Mouse (Mus musculus): Measurements from ENCODE around the gene Ccdc113. TPM values are rescaled to one million over a fixed set of nuclear protein-coding genes. Genes with fewer than 3 reads are reported as not detected.
A peak's percentile ranks its signal among the peaks of the same experiment; 100 is the strongest.

The Ccdc113 gene
- polyA plus RNA-seq, 1 experiment from 2014 or later = 3.1 TPM

GRCm38 (mm10) chr8:95589282-95589681 is 55.4 kb downstream of the Ccdc113 start:
- no peak overlapping the region for H3K4me3 ChIP-seq (ENCODE audit: low read length)
- no peaks in the 10 kb centered on the region for H3K27me3 ChIP-seq (ENCODE audit: control insufficient read depth, insufficient read depth, low read length)
- 65% methylated on average over 10 of the region's 10 CpGs for WGBS
- H3K9me3 ChIP-seq (replicated peaks; ENCODE audit: control insufficient read depth, low read length) = peaks cover 6% of the 10 kb centered on the region; the same call in 1 of the 2 replicates
- no peak overlapping the region for H3K9ac ChIP-seq (ENCODE audit: low read length)
- H3K4me1 ChIP-seq (ENCODE audit: control insufficient read depth, insufficient read depth, low read length) = peaks cover 8% of the 10 kb centered on the region
- no peak for ATAC-seq (replicated peaks; ENCODE audit: extremely low read depth, insufficient read depth, low FRiP score)
- H3K27ac ChIP-seq (ENCODE audit: low read length) = no peak overlapping the region
- no peak overlapping the region for H3K4me2 ChIP-seq (ENCODE audit: low read depth, low read length)
- no peaks in the 10 kb centered on the region for H3K36me3 ChIP-seq (ENCODE audit: control insufficient read depth, insufficient read depth)

DNA sequence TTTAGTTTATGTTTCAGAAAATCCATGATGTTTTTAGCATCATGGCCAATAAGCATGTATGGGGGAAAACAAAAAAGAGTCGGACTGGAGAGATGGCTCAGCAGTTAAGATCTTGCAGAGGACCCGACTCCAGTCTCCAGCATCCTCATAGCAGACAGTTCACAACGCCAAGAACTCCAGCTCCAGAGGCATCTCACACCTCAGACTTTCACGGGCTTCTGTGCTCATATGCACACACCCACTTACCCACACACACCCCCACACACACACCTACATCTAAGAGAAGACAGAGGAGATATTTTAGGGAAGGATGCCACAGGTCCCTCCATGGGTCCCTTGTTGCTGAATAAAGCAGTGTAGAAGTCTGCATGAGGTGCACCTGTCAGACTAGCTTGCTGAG is 56.7 kb downstream of the Ccdc113 start:
- WGBS = 68% methylated on average over 4 of the region's 4 CpGs
- Histone ChIP-seq H3K27me3 (ENCODE audit: control insufficient read depth, insufficient read depth, low read length) (no peaks in the 10 kb centered on the region), H3K4me1 (ENCODE audit: control insufficient read depth, insufficient read depth, low read length) (peaks cover 14% of the 10 kb centered on the region), H3K27ac (ENCODE audit: low read length) (no peak overlapping the region), H3K9ac (ENCODE audit: low read length) (no peak overlapping the region), H3K36me3 (ENCODE audit: control insufficient read depth, insufficient read depth) (no peaks in the 10 kb centered on the region), H3K9me3 (replicated peaks; ENCODE audit: control insufficient read depth, low read length) (peaks cover 6% of the 10 kb centered on the region; the same call in 1 of the 2 replicates), H3K4me2 (ENCODE audit: low read depth, low read length) (no peak overlapping the region), H3K4me3 (ENCODE audit: low read length) (no peak overlapping the region)
- no peak for ATAC-seq (replicated peaks; ENCODE audit: extremely low read depth, insufficient read depth, low FRiP score)

DNA sequence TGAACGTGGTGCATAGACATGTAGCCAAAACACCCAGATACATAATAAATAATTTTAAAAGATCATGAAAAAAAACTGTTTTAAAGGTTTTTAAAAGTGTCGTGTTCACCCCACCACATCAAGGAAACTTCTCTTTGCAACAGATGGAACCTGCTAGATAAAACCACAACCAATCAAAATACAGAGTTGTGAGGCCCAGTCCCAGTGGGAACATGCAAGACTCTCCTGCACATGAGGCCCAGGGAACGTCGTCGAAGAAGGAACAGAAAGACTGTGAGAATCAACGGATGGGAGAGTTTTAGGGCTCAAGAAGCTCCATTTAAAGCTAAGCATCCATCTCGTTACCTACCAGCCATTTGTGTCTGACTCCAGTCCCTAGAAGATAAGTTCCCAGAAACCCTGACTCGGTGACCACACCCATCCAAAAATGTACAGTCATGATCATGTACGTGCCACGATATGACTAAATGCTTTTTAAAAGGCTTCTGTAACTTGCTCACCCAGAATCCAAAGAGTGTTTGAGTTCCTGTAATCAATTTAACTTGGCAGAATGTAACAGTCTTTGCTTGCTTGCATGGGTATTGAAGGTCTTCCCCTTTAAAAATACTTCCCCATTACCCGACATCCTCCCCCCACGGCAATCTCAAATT is 58.4 kb downstream of the Ccdc113 start:
- no peak overlapping the region for H3K4me3 ChIP-seq (ENCODE audit: low read length)
- ATAC-seq (replicated peaks; ENCODE audit: extremely low read depth, insufficient read depth, low FRiP score) = no peak
- peaks cover 17% of the 10 kb centered on the region for H3K4me1 ChIP-seq (ENCODE audit: control insufficient read depth, insufficient read depth, low read length)
- 83% methylated on average over 12 of the region's 12 CpGs for WGBS
- H3K27me3 ChIP-seq (ENCODE audit: control insufficient read depth, insufficient read depth, low read length) = no peaks in the 10 kb centered on the region
- peaks cover 4% of the 10 kb centered on the region; the same call in 1 of the 2 replicates for H3K9me3 ChIP-seq (replicated peaks; ENCODE audit: control insufficient read depth, low read length)
- H3K27ac ChIP-seq (ENCODE audit: low read length) = no peak overlapping the region
- H3K36me3 ChIP-seq (ENCODE audit: control insufficient read depth, insufficient read depth) = no peaks in the 10 kb centered on the region
- H3K4me2 ChIP-seq (ENCODE audit: low read depth, low read length) = no peak overlapping the region
- H3K9ac ChIP-seq (ENCODE audit: low read length) = no peak overlapping the region

DNA sequence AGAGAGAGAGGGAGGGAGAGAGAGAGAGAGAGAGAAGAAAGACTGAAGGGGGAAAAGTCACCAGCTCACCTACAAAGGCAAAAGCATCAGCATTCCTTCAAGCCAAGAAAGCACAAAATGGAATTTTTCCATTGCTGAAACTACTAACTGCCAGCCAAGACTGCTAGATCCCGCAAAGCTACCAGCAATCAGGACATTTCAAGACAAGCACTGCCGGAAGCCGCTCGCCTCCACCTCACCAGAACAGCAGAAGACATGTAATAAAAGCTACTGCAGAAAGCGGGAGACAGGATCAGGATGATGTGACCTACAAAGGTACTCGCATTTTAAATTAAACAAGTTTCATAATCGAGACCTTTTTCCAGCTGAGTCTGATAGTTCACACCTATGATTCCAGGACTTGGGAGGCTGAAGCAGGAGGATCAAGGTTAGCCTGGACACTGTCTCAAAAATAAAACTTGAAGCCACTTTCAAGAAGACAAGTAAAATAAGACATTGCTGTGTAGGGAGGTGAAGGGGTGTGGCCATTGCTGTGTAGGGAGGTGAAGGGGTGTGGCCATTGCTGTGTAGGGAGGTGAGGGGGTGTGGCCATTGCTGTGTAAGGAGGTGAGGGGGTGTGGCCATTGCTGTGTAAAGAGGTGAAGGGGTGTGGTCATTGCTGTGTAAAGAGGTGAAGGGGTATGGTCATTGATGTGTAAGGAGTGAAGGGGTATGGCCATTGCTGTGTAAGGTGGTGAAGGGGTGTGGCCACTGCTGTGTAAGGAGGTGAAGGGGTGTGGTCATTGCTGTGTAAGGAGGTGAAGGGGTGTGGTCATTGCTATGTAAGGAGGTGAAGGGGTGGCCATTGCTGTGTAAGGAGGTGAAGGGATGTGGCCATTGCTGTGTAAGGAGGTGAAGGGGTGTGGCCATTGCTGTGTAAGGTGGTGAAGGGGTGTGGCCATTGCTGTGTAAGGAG is 59.8 kb downstream of the Ccdc113 start:
- Histone ChIP-seq H3K36me3 (ENCODE audit: control insufficient read depth, insufficient read depth) (no peaks in the 10 kb centered on the region), H3K27ac (ENCODE audit: low read length) (no peak overlapping the region), H3K9ac (ENCODE audit: low read length) (no peak overlapping the region), H3K4me1 (ENCODE audit: control insufficient read depth, insufficient read depth, low read length) (peaks cover 13% of the 10 kb centered on the region), H3K27me3 (ENCODE audit: control insufficient read depth, insufficient read depth, low read length) (no peaks in the 10 kb centered on the region), H3K9me3 (replicated peaks; ENCODE audit: control insufficient read depth, low read length) (no peaks in the 10 kb centered on the region), H3K4me3 (ENCODE audit: low read length) (no peak overlapping the region), H3K4me2 (ENCODE audit: low read depth, low read length) (no peak overlapping the region)
- WGBS = 92% methylated on average over 7 of the region's 7 CpGs
- ATAC-seq (replicated peaks; ENCODE audit: extremely low read depth, insufficient read depth, low FRiP score) = no peak

- peaks cover 13% of the 10 kb centered on the region for H3K4me1 ChIP-seq (ENCODE audit: control insufficient read depth, insufficient read depth, low read length)
- no peaks in the 10 kb centered on the region for H3K27me3 ChIP-seq (ENCODE audit: control insufficient read depth, insufficient read depth, low read length)
- no peak for ATAC-seq (replicated peaks; ENCODE audit: extremely low read depth, insufficient read depth, low FRiP score)
- no peaks in the 10 kb centered on the region for H3K36me3 ChIP-seq (ENCODE audit: control insufficient read depth, insufficient read depth)
- H3K9ac ChIP-seq (ENCODE audit: low read length) = no peak overlapping the region
- 72% methylated on average over 14 of the region's 14 CpGs for WGBS
- H3K4me2 ChIP-seq (ENCODE audit: low read depth, low read length) = no peak overlapping the region
- no peaks in the 10 kb centered on the region for H3K9me3 ChIP-seq (replicated peaks; ENCODE audit: control insufficient read depth, low read length)
- peak overlapping the region; percentile 56 for H3K27ac ChIP-seq (ENCODE audit: low read length)
- H3K4me3 ChIP-seq (ENCODE audit: low read length) = no peak overlapping the region
Measured at GRCm38 (mm10) chr8:95595131-95595530, 61.2 kb downstream of the Ccdc113 start.

DNA sequence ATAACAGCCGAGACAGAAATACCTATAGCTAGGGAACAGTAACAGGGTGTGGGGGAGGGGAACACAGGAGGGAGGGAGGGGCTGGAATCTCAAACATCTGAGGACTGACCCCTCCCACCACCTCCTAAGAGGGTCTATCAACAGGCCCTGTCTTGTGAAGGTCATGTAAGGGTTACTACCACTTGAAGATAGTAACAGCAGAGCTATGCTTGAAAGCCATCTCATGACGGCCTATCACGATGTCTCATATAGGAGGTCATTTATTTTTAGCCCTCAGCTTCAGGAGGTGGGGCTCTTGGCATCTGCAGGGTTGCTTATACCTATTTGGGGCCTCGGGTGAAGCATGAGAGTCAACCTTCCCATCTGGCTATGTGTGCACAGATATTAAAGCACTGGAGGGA is 63.0 kb downstream of the Ccdc113 start:
- H3K27me3 ChIP-seq (ENCODE audit: control insufficient read depth, insufficient read depth, low read length) = no peaks in the 10 kb centered on the region
- peak overlapping the region; percentile 99 for H3K27ac ChIP-seq (ENCODE audit: low read length)
- peak; percentile 96 for ATAC-seq (replicated peaks; ENCODE audit: extremely low read depth, insufficient read depth, low FRiP score)
- no peaks in the 10 kb centered on the region for H3K9me3 ChIP-seq (replicated peaks; ENCODE audit: control insufficient read depth, low read length)
- H3K4me3 ChIP-seq (ENCODE audit: low read length) = no peak overlapping the region
- peaks cover 13% of the 10 kb centered on the region for H3K4me1 ChIP-seq (ENCODE audit: control insufficient read depth, insufficient read depth, low read length)
- WGBS = 21% methylated on average over 4 of the region's 4 CpGs
- H3K9ac ChIP-seq (ENCODE audit: low read length) = no peak overlapping the region
- H3K36me3 ChIP-seq (ENCODE audit: control insufficient read depth, insufficient read depth) = no peaks in the 10 kb centered on the region
- peak overlapping the region; percentile 47 for H3K4me2 ChIP-seq (ENCODE audit: low read depth, low read length)

DNA sequence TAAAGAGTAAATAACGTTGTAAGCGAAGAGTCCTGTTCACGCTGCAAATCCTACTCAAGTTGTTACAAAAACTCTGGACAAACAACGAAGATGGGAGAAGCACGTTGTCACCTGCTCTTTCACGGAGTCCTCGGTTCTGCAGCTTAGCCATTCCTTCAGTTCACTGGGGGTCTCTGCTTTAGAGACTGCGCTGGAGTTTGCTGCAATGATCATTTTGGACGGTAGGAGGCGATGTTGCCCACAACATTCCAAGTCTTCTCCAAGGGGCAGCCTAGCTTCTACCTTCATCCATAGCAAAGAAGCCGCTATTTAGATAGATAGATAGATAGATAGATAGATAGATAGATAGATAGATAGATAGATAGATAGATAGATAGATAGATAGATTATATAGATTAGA is 66.0 kb downstream of the Ccdc113 start:
- ATAC-seq (replicated peaks; ENCODE audit: extremely low read depth, insufficient read depth, low FRiP score) = no peak
- Histone ChIP-seq H3K27me3 (ENCODE audit: control insufficient read depth, insufficient read depth, low read length) (no peaks in the 10 kb centered on the region), H3K27ac (ENCODE audit: low read length) (no peak overlapping the region), H3K9ac (ENCODE audit: low read length) (0 out of 2 replicates have a peak overlapping the region, but pooled peaks have one; percentile 33), H3K9me3 (replicated peaks; ENCODE audit: control insufficient read depth, low read length) (no peaks in the 10 kb centered on the region), H3K4me1 (ENCODE audit: control insufficient read depth, insufficient read depth, low read length) (peaks cover 9% of the 10 kb centered on the region; the same call in 1 of the 2 replicates), H3K36me3 (ENCODE audit: control insufficient read depth, insufficient read depth) (no peaks in the 10 kb centered on the region), H3K4me3 (ENCODE audit: low read length) (peak overlapping the region; percentile 37), H3K4me2 (ENCODE audit: low read depth, low read length) (peak overlapping the region; percentile 45)
- WGBS = 10% methylated on average over 11 of the region's 11 CpGs

GRCm38 (mm10) chr8:95601306-95601705 is 67.4 kb downstream of the Ccdc113 start:
- no peak for ATAC-seq (replicated peaks; ENCODE audit: extremely low read depth, insufficient read depth, low FRiP score)
- Histone ChIP-seq H3K9me3 (replicated peaks; ENCODE audit: control insufficient read depth, low read length) (no peaks in the 10 kb centered on the region), H3K4me3 (ENCODE audit: low read length) (no peak overlapping the region), H3K27me3 (ENCODE audit: control insufficient read depth, insufficient read depth, low read length) (no peaks in the 10 kb centered on the region), H3K4me1 (ENCODE audit: control insufficient read depth, insufficient read depth, low read length) (peaks cover 6% of the 10 kb centered on the region; the same call in 1 of the 2 replicates), H3K4me2 (ENCODE audit: low read depth, low read length) (no peak overlapping the region), H3K9ac (ENCODE audit: low read length) (no peak overlapping the region), H3K36me3 (ENCODE audit: control insufficient read depth, insufficient read depth) (no peaks in the 10 kb centered on the region), H3K27ac (ENCODE audit: low read length) (no peak overlapping the region)
- 72% methylated on average over 15 of the region's 15 CpGs for WGBS

GRCm38 (mm10) chr8:95602168-95602567 is 68.3 kb downstream of the Ccdc113 start:
- H3K27ac ChIP-seq (ENCODE audit: low read length) = no peak overlapping the region
- 78% methylated on average over 2 of the region's 2 CpGs for WGBS
- no peak overlapping the region for H3K4me3 ChIP-seq (ENCODE audit: low read length)
- no peak overlapping the region for H3K9ac ChIP-seq (ENCODE audit: low read length)
- 0 out of 2 replicates have a peak, but pooled peaks cover 3% of the 10 kb centered on the region for H3K4me1 ChIP-seq (ENCODE audit: control insufficient read depth, insufficient read depth, low read length)
- no peak for ATAC-seq (replicated peaks; ENCODE audit: extremely low read depth, insufficient read depth, low FRiP score)
- no peaks in the 10 kb centered on the region for H3K36me3 ChIP-seq (ENCODE audit: control insufficient read depth, insufficient read depth)
- no peaks in the 10 kb centered on the region for H3K9me3 ChIP-seq (replicated peaks; ENCODE audit: control insufficient read depth, low read length)
- H3K4me2 ChIP-seq (ENCODE audit: low read depth, low read length) = no peak overlapping the region
- no peaks in the 10 kb centered on the region for H3K27me3 ChIP-seq (ENCODE audit: control insufficient read depth, insufficient read depth, low read length)

All from heart, embryonic 16.5 days (tissue).